Mouse (Mus musculus) C2C12 (cell line): Measurements from ENCODE around the gene Daglb.

ENCODE experiments used
- CEBPB ChIP-seq: IDR thresholded peaks from one replicate; pipeline ENCODE4 v1.6.1; 2011; ENCODE audit warnings: low read depth, mild to moderate bottlenecking, control low read depth, moderate library complexity
- CTCF ChIP-seq: IDR thresholded peaks from one replicate; pipeline ENCODE4 v1.5.1; 2011; ENCODE audit not compliant: control insufficient read depth, insufficient read depth, insufficient read length
- FOSL1 ChIP-seq: IDR thresholded peaks from one replicate; pipeline ENCODE4 v1.8.0; 2011; ENCODE audit warnings: mild to moderate bottlenecking, low read length; ENCODE audit not compliant: poor library complexity, insufficient read depth, severe bottlenecking
- MAX ChIP-seq: IDR thresholded peaks from one replicate; pipeline ENCODE4 v1.6.1; 2011; ENCODE audit warnings: mild to moderate bottlenecking, control low read depth
- MYOD1 ChIP-seq: IDR thresholded peaks from one replicate; pipeline ENCODE4 v1.6.1; 2011; ENCODE audit warnings: low read depth; ENCODE audit not compliant: control insufficient read depth, insufficient read length
- MYOG ChIP-seq: IDR thresholded peaks from one replicate; pipeline ENCODE4 v1.6.1; 2011; ENCODE audit not compliant: control insufficient read depth, insufficient read length; ENCODE audit errors: extremely low read depth
- USF1 ChIP-seq: IDR thresholded peaks from one replicate; pipeline ENCODE4 v1.6.1; 2011; ENCODE audit warnings: low read depth, mild to moderate bottlenecking, control low read depth, moderate library complexity

DNA sequence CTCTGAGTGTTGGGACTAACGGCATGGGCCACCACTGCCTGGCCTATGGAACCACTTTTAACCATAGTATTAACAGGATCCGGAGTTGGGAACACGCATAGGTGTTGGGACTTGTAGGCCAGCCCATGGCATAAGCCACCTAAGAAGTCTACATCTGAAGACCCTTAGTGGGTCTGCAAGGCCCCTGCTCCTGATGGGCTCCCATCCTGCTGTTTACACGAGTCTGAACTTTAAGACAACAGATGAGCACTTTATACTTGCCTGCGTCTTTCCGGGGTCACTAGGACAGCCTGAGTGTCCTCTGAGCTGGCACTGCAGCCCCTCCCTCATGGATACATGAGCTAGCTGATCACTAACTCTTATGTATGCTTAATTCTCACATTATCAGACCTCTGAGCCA, 39.4 kb downstream of the Daglb start:
- TF ChIP-seq MYOD1 = no peak
- TF ChIP-seq CTCF = no peak
- TF ChIP-seq USF1 = no peak
- TF ChIP-seq MYOG = no peak
- TF ChIP-seq FOSL1 = no peak
- TF ChIP-seq MAX = no peak
- TF ChIP-seq CEBPB = no peak
